Mouse (Mus musculus): ENCODE data around the gene Aarsd1. TPM values are rescaled to one million over a fixed set of nuclear protein-coding genes. Genes with fewer than 3 reads are reported as not detected.
A peak's percentile ranks its signal among the peaks of the same experiment; 100 is the strongest.
"Not testable (repeated sequence)": the region's sequence is repeated elsewhere in the genome, so short reads cannot be mapped to it uniquely, and the experiment has no call there.

Aarsd1 gene
- polyA plus RNA-seq, 1 experiment from 2014 or later = 100 TPM

GRCm38 (mm10) chr11:101420148-101420547, 2.7 kb upstream of the Aarsd1 start:
- H3K27me3 ChIP-seq (ENCODE audit: control insufficient read depth, insufficient read depth, low read length) = no peaks in the 10 kb centered on the region
- no peak overlapping the region for H3K4me3 ChIP-seq (ENCODE audit: low read depth, low read length)
- no peak overlapping the region for H3K9ac ChIP-seq (replicated peaks; ENCODE audit: low read depth, low read length)
- H3K27ac ChIP-seq (ENCODE audit: low read depth, low read length) = no peak overlapping the region
- no peak for ATAC-seq (ENCODE audit: low read depth)
- WGBS = 89% methylated on average over 5 of the region's 5 CpGs
- H3K9me3 ChIP-seq (ENCODE audit: control insufficient read depth, low read length) = no peaks in the 10 kb centered on the region
- H3K36me3 ChIP-seq (ENCODE audit: control insufficient read depth, insufficient read depth, low read length) = no peaks in the 10 kb centered on the region
- H3K4me2 ChIP-seq (ENCODE audit: low read depth, low read length) = no peak overlapping the region
- peaks cover 12% of the 10 kb centered on the region; the same call in 1 of the 2 replicates for H3K4me1 ChIP-seq (ENCODE audit: control insufficient read depth, insufficient read depth, low read length)

- Histone ChIP-seq H3K4me1 (ENCODE audit: control insufficient read depth, insufficient read depth, low read length) (peaks cover 12% of the 10 kb centered on the region; the same call in 1 of the 2 replicates), H3K36me3 (ENCODE audit: control insufficient read depth, insufficient read depth, low read length) (no peaks in the 10 kb centered on the region), H3K4me3 (ENCODE audit: low read depth, low read length) (no peak overlapping the region), H3K9me3 (ENCODE audit: control insufficient read depth, low read length) (no peaks in the 10 kb centered on the region), H3K27ac (ENCODE audit: low read depth, low read length) (no peak overlapping the region), H3K9ac (replicated peaks; ENCODE audit: low read depth, low read length) (no peak overlapping the region), H3K4me2 (ENCODE audit: low read depth, low read length) (no peak overlapping the region), H3K27me3 (ENCODE audit: control insufficient read depth, insufficient read depth, low read length) (no peaks in the 10 kb centered on the region)
- no peak for ATAC-seq (ENCODE audit: low read depth)
- WGBS = 49% methylated on average over 3 of the region's 3 CpGs
Measured at GRCm38 (mm10) chr11:101419610-101420009, 2.2 kb upstream of the Aarsd1 start.

GRCm38 (mm10) chr11:101418991-101419390, 1.6 kb upstream of the Aarsd1 start:
- Histone ChIP-seq H3K27me3 (ENCODE audit: control insufficient read depth, insufficient read depth, low read length) (no peaks in the 10 kb centered on the region), H3K9me3 (ENCODE audit: control insufficient read depth, low read length) (no peaks in the 10 kb centered on the region), H3K27ac (ENCODE audit: low read depth, low read length) (no peak overlapping the region), H3K36me3 (ENCODE audit: control insufficient read depth, insufficient read depth, low read length) (no peaks in the 10 kb centered on the region), H3K4me2 (ENCODE audit: low read depth, low read length) (no peak overlapping the region), H3K4me3 (ENCODE audit: low read depth, low read length) (no peak overlapping the region), H3K9ac (replicated peaks; ENCODE audit: low read depth, low read length) (no peak overlapping the region), H3K4me1 (ENCODE audit: control insufficient read depth, insufficient read depth, low read length) (peaks cover 6% of the 10 kb centered on the region; the same call in 1 of the 2 replicates)
- no peak for ATAC-seq (ENCODE audit: low read depth)
- WGBS = 61% methylated on average over 6 of the region's 6 CpGs

- 1% methylated on average over 11 of the region's 11 CpGs for WGBS
- peaks cover 5% of the 10 kb centered on the region; the same call in 1 of the 2 replicates for H3K4me1 ChIP-seq (ENCODE audit: control insufficient read depth, insufficient read depth, low read length)
- peak; percentile 49; the same call in 1 of the 2 replicates for ATAC-seq (ENCODE audit: low read depth)
Measured at GRCm38 (mm10) chr11:101416433-101417100, 848 bp downstream of the Aarsd1 start.

GRCm38 (mm10) chr11:101415306-101415705, 2.1 kb downstream of the Aarsd1 start:
- ATAC-seq (ENCODE audit: low read depth) = no peak
- WGBS = 87% methylated on average over 2 of the region's 2 CpGs
- H3K27ac ChIP-seq (ENCODE audit: low read depth, low read length) = no peak overlapping the region
- H3K36me3 ChIP-seq (ENCODE audit: control insufficient read depth, insufficient read depth, low read length) = peaks cover 17% of the 10 kb centered on the region; the same call in 1 of the 2 replicates
- no peak overlapping the region for H3K4me3 ChIP-seq (ENCODE audit: low read depth, low read length)
- H3K9me3 ChIP-seq (ENCODE audit: control insufficient read depth, low read length) = no peaks in the 10 kb centered on the region
- H3K4me2 ChIP-seq (ENCODE audit: low read depth, low read length) = no peak overlapping the region
- no peak overlapping the region for H3K9ac ChIP-seq (replicated peaks; ENCODE audit: low read depth, low read length)
- H3K27me3 ChIP-seq (ENCODE audit: control insufficient read depth, insufficient read depth, low read length) = no peaks in the 10 kb centered on the region
- peaks cover 5% of the 10 kb centered on the region; the same call in 1 of the 2 replicates for H3K4me1 ChIP-seq (ENCODE audit: control insufficient read depth, insufficient read depth, low read length)

More at GRCm38 (mm10) chr11:101416433-101417100, 848 bp downstream of the Aarsd1 start:
- Histone ChIP-seq H3K4me2 (ENCODE audit: low read depth, low read length) (peak overlapping the region; percentile 75), H3K27me3 (ENCODE audit: control insufficient read depth, insufficient read depth, low read length) (no peaks in the 10 kb centered on the region), H3K9ac (replicated peaks; ENCODE audit: low read depth, low read length) (peak overlapping the region; percentile 74), H3K27ac (ENCODE audit: low read depth, low read length) (peak overlapping the region; percentile 85), H3K36me3 (ENCODE audit: control insufficient read depth, insufficient read depth, low read length) (peaks cover 11% of the 10 kb centered on the region; the same call in 1 of the 2 replicates), H3K4me3 (ENCODE audit: low read depth, low read length) (peak overlapping the region; percentile 77), H3K9me3 (ENCODE audit: control insufficient read depth, low read length) (no peaks in the 10 kb centered on the region)

GRCm38 (mm10) chr11:101395110-101395509, 22.3 kb downstream of the Aarsd1 start:
- Histone ChIP-seq H3K4me2 (ENCODE audit: low read depth, low read length) (no peak overlapping the region), H3K9ac (replicated peaks; ENCODE audit: low read depth, low read length) (no peak overlapping the region), H3K27me3 (ENCODE audit: control insufficient read depth, insufficient read depth, low read length) (no peaks in the 10 kb centered on the region), H3K36me3 (ENCODE audit: control insufficient read depth, insufficient read depth, low read length) (no peaks in the 10 kb centered on the region), H3K9me3 (ENCODE audit: control insufficient read depth, low read length) (no peaks in the 10 kb centered on the region), H3K4me3 (ENCODE audit: low read depth, low read length) (no peak overlapping the region), H3K27ac (ENCODE audit: low read depth, low read length) (no peak overlapping the region), H3K4me1 (ENCODE audit: control insufficient read depth, insufficient read depth, low read length) (no peaks in the 10 kb centered on the region)
- 5% methylated on average over 8 of the region's 8 CpGs for WGBS
- no peak for ATAC-seq (ENCODE audit: low read depth)

GRCm38 (mm10) chr11:101381817-101382216, 35.6 kb downstream of the Aarsd1 start:
- Histone ChIP-seq H3K4me2 (ENCODE audit: low read depth, low read length) (no peak overlapping the region), H3K36me3 (ENCODE audit: control insufficient read depth, insufficient read depth, low read length) (no peaks in the 10 kb centered on the region), H3K27ac (ENCODE audit: low read depth, low read length) (no peak overlapping the region), H3K4me1 (ENCODE audit: control insufficient read depth, insufficient read depth, low read length) (no peaks in the 10 kb centered on the region), H3K9me3 (ENCODE audit: control insufficient read depth, low read length) (no peaks in the 10 kb centered on the region), H3K9ac (replicated peaks; ENCODE audit: low read depth, low read length) (no peak overlapping the region), H3K27me3 (ENCODE audit: control insufficient read depth, insufficient read depth, low read length) (no peaks in the 10 kb centered on the region), H3K4me3 (ENCODE audit: low read depth, low read length) (no peak overlapping the region)
- no peak for ATAC-seq (ENCODE audit: low read depth)
- 14% methylated on average over 4 of the region's 4 CpGs for WGBS

- H3K9ac ChIP-seq (replicated peaks; ENCODE audit: low read depth, low read length) = no peak overlapping the region
- no peaks in the 10 kb centered on the region for H3K9me3 ChIP-seq (ENCODE audit: control insufficient read depth, low read length)
- no peak overlapping the region for H3K27ac ChIP-seq (ENCODE audit: low read depth, low read length)
- no peak overlapping the region for H3K4me2 ChIP-seq (ENCODE audit: low read depth, low read length)
- no peak for ATAC-seq (ENCODE audit: low read depth)
- no peaks in the 10 kb centered on the region for H3K4me1 ChIP-seq (ENCODE audit: control insufficient read depth, insufficient read depth, low read length)
- H3K27me3 ChIP-seq (ENCODE audit: control insufficient read depth, insufficient read depth, low read length) = no peaks in the 10 kb centered on the region
- H3K4me3 ChIP-seq (ENCODE audit: low read depth, low read length) = no peak overlapping the region
- 87% methylated on average over 6 of the region's 6 CpGs for WGBS
- no peaks in the 10 kb centered on the region for H3K36me3 ChIP-seq (ENCODE audit: control insufficient read depth, insufficient read depth, low read length)
Measured at GRCm38 (mm10) chr11:101378926-101379325, 38.5 kb downstream of the Aarsd1 start.

- H3K4me1 ChIP-seq (ENCODE audit: control insufficient read depth, insufficient read depth, low read length); H3K27me3 ChIP-seq (ENCODE audit: control insufficient read depth, insufficient read depth, low read length); H3K4me2 ChIP-seq (ENCODE audit: low read depth, low read length); H3K9ac ChIP-seq (replicated peaks; ENCODE audit: low read depth, low read length); H3K27ac ChIP-seq (ENCODE audit: low read depth, low read length); H3K36me3 ChIP-seq (ENCODE audit: control insufficient read depth, insufficient read depth, low read length); H3K9me3 ChIP-seq (ENCODE audit: control insufficient read depth, low read length); H3K4me3 ChIP-seq (ENCODE audit: low read depth, low read length); ATAC-seq (ENCODE audit: low read depth): not testable (repeated sequence)
- 91% methylated on average over 8 of the region's 8 CpGs for WGBS
Measured at GRCm38 (mm10) chr11:101378196-101378595, 39.2 kb downstream of the Aarsd1 start.

Measured in neural tube, embryonic 14.5 days (tissue).